Mouse (Mus musculus) gonadal fat pad, adult 2 months (tissue): ENCODE data around the gene Jam3. TPM values are rescaled to one million over a fixed set of nuclear protein-coding genes. Genes with fewer than 3 reads are reported as not detected.

Source experiments
- DNase-seq: peaks from one replicate; pipeline ENCODE4 v3.0.0-alpha.2; 2012; ENCODE audit warnings: low read depth
- polyA plus RNA-seq: library from polyadenylated mRNA; depleted of rRNA; stranded (reverse); fragments of >200 nt; gene quantifications from 2 replicates; pipeline ENCODE4 v1.2.3, GENCODE M21; 2012; rRNA removed

The Jam3 gene
- 14.9 and 16.2 TPM in 2 replicates for polyA plus RNA-seq

DNA sequence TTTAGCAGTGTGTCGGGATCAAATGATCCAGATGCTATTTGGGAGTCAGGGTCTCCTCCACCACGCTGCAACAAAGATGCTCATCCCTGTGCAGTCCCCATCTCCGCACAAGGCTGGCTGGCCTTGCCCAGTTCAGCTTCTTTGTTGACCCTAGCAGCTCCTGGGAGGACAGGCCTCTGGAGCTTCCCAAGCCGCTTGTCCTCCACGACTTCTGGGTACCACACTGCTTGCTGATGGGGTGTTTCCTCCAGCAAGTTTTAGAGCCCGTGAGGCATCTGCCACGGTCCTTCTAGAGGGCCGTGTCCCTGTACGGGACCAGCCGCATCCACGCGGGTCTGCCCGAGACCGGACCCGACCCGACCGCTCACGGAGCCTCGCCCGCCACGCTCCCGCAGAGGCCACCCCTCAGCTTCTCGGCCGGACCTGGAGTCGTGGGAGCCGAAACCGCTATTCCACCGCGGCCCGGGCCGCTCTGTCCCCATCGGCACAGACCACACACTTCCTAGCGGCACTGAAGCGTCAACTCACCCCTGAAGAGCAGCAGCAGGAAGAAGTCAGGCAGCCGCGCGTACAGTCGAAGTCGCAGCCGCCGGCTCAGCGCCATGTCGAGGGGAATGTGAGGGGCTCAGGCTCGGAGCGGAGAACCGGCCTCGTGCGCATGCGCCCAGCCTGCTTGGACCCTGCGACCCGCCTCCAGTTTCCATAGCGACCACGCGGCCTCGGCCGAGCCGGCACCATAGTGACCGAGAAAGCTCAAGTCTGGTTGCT lies at the start of gene Jam3:
Jam3 (minus strand) TSS at position 659 of the 768 bp plus-strand sequence.
- DNase-seq, result no peak

GRCm38 (mm10) chr9:27204201-27204600 lies 49.0 kb upstream of the Jam3 start:
- DNase-seq, result no peak

- no peak for DNase-seq
Observed at GRCm38 (mm10) chr9:27203134-27203533, 47.9 kb upstream of the Jam3 start.

DNA sequence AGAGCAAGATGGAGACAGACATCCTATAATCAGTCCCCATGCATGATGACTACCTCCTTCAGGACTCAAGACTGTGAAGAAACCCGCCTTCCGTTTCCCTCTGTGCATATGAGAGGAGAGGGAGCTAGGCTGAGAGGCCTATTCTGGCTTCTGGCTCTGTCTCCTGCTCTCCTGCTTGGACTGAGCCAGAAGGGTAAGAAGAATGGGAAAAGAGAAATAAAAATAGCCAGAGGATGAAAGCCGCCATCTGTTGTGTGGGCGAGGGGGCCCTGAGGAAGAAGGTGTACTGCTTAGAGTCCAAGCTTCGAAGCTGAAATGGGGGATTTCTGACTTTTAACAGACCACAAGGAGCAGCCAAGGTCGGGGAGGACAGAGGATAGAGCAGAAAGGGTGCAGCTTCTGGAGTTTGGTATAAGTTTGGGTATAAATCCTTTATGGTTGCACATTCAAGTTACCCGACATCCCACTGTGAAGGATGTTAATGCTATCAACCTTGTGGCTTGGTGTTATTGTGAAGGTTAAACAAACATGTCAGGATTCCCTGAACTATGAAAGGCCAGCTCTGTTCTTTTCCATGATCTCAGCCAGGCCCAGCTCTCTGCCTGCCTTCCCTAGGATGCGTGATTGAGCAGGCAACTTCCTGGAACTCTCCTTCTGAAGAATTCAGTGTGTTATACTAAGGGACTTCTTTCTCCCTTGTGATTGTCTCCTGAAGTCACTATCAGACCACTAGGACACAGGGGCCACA lies 46.4 kb upstream of the Jam3 start:
- no peak for DNase-seq

DNA sequence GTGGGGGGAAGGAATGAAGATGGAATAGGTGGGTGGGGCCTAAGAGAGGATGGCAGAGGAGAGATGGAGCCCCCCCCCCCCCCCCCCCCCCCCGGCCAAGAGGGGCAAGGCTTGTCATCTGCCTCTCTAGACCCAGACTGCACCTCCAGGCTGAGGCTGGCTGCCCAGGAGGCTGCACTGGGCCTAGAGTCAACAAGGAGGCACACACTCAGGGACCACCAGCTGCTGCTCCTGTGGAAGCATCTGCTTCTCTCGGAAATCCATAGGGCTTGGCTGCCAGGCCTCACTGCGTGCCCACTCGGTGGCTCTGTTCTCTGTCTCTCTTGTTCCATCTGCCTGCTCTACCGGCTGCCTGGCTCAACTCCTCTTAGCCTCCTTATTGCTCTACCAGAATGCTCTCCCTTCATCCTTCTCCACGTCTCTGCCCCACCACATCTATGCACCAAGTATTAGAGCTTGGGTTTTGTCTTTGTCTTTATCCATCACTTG lies 38.4 kb upstream of the Jam3 start:
- no peak for DNase-seq

DNA sequence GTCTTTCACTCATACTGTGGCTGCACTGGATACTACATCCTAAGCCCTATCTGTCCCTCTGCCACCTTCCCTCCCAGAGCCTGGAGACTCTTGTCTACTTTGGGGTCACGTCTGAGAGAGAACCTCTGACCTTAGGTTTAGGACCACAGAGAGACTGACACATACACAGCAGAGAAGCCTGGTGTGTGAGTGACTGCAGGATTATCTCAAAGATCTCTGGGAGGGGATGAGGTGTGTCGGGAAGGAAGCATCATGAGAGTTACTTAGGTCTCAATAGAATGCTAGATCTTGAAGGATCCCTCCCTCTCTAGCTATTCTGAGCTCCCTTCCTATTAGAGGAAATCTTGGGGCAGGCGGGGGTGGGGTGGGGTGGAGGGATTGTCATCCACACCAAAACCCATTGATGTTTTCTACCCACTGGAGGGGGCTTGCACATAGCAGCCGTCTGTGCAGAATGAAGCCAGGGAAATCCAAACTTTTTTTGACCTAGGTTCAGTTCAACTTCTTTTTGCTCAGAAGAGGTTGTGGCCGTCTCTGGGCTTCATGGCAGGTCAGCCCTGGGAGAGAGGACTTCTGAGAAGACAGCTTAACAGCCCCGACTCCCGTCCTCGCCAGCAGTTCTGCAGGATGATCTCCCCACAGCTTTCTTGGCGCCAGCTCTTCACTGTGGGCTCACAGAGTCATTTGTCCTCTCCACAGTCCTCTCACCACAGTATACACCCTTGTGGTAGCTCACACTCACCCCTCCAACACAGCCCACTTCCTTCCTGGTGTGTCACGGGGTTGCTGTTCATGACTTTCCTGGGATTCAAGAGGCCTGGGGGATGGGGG lies 37.8 kb upstream of the Jam3 start:
- DNase-seq, result no peak

- DNase-seq, result peak; percentile 6
Observed at GRCm38 (mm10) chr9:27192001-27192760, 37.0 kb upstream of the Jam3 start.

GRCm38 (mm10) chr9:27191501-27191981 lies 36.3 kb upstream of the Jam3 start:
- peak; percentile 24 for DNase-seq

DNA sequence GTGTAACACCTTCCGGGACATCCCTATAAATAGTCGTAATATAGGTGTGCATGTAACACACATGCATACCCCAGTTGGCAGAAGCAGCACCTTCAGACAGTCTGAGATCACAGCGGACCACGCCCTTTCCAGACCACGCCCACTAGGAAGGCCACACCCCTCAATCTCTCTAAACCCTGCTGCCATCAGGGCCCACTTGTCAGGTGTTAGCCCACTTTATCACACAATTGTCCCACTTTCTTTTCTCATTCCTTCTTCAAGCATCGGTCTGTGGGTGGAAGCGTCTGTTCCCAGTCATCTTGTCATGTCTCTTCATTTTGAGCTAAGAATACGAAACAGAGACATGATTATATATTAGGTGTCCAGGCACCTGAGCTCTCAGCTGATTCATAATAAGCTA lies 35.2 kb upstream of the Jam3 start:
- DNase-seq, result no peak

- no peak for DNase-seq
Observed at GRCm38 (mm10) chr9:27189306-27189705, 34.1 kb upstream of the Jam3 start.

DNA sequence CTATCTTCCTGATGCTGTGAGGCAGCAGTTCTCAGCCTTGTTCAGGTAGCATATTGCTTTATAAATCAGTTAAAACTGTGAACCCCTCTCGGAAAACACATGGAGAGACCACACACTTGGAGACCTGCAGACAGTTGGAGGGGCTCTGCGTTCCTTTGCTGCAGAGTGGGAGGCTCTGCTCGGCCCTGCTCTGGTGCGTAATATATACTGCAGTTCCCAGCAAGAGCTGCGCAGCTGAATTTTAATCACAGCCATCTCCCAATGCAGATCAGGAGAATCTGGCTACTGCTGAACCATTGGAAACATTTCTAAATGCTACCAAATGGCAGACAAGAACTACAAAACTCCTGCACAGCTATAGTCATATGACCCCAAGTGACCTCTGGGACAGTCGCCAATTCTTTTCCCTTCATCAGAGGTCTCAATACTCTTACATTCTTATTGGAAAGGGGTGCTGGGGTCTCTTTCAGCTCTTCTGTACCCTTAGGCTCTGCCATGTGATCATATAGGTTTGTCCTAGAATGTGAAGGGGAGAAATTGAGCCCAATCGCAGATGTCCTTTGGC lies 33.5 kb upstream of the Jam3 start:
- DNase-seq, result no peak

DNA sequence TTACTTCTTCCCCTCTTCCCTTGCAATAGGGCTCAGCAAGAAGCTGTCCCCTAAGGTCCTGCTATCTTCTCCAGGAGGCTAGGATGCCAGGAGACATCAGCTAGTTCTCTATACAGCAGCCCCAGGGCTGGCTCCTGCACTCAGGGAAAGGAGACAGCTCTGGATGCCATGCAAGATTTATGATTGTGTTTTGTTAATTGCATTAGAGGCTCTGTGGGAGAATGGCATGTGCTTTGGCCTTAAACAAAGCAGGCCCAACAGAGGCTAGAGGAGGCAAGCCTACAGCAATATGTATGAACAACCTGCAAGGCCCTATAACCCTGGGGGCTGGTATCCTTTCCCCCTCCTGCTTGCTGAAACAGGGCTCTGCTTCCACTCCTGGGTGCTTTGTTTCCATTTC lies 30.6 kb upstream of the Jam3 start:
- no peak for DNase-seq

- DNase-seq, result no peak
Observed at GRCm38 (mm10) chr9:27182087-27182486, 26.9 kb upstream of the Jam3 start.

GRCm38 (mm10) chr9:27180492-27180891 lies 25.3 kb upstream of the Jam3 start:
- no peak for DNase-seq

DNA sequence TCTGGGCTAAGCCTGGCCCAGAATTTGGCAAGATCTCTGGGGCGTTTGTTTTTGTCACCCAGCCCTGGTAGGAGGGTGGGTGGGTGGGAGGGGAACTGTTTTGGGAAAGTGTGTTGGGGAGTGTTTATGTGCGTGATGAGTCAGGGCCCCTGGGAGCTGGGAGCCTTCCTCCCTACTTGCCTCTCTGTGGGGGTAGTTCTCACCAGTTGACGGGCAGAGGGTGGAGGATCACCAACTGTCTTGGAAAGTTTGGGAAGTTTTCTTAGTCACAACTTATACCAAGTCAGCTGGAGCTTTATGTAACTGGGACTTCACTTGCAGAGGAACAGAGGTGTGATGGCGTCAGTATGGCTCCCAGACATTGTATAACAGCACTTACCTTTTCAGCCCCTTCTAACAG lies 23.7 kb upstream of the Jam3 start:
- DNase-seq, result no peak

DNA sequence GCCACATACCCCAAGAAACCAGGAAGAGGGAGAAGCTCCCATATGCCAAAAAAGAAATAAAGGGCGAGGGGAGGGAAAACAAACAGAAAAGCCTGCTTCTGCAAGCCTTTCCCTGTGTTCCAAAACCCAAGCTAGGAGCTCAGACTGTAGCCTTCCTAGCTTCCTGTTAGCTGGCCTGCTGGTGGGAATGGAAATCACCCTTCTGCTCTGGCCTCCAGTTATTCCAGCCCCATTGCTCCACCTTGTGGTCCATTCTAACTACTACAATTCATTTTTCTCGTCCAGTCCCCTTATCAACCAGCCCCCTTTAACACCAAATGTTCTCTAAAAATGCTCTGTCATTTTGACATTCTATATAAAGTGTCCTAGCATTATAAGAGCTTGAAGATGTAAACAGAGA lies 20.9 kb upstream of the Jam3 start:
- DNase-seq, result no peak

DNA sequence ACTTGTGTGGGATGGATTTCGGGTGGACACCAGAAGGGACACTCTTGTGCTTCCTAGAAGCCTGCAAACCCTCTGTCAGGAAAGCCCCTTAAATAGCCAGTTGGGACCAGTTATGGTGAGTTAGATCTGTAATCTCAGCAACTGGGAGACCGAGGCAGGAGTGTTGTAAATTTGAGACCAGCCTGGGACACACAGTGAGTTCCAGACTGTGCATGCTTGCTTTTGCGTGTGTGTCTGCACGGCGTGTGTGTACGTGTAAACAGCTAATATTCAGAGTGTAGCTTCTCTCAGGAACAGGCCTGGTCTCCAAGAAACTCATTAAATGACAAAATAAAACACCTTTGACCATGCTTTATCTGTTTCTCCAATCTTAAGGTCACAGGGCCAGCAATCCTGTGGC lies 20.5 kb upstream of the Jam3 start:
- DNase-seq, result no peak

DNA sequence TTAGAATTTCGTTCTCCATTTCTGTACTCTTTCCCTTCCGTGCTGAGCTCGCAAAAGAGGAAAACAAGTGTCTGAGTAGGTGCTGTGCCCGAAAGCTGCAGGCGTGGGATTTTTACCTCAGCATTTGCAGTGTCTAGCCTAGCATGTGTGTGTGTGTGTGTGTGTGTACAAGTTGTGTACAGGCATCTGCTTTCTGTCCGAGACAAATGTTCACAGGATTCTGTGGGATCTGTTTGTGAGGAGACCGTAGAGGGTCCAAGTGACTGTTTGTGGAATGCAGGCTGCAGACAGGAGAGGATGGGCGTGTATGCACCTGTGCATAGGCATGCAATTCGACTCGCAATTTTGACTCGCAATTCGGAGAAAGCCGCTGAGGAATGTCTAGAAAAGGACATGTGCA lies 20.0 kb upstream of the Jam3 start:
- DNase-seq, result no peak

DNA sequence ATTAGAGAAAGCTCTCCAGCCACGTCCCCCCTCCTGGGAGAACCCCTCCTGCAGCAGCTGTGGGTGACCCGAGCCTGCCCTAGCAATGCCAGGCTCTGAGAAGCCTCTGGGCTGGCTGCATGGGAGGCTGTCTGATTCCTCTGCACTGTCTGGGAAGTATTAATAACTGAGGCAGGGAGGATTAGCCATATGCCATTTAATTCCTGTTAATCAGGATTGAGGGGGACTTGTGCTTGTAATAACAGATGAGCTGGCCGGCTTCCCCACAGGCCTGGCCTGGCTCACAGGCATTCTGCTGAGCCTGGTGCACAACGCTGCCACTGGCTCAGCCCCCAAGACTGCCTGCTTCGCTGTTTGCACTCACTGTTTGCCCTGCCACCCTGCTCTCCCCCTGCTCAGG lies 18.9 kb upstream of the Jam3 start:
- DNase-seq, result no peak

- no peak for DNase-seq
Observed at GRCm38 (mm10) chr9:27173646-27174045, 18.4 kb upstream of the Jam3 start.

- no peak for DNase-seq
Observed at GRCm38 (mm10) chr9:27172839-27173238, 17.6 kb upstream of the Jam3 start.
